Mouse (Mus musculus) limb, embryonic 13.5 days (tissue): Measurements from ENCODE around the gene Hexdc. TPM values are rescaled to one million over a fixed set of nuclear protein-coding genes. Genes with fewer than 3 reads are reported as not detected.

Experiments used
- ATAC-seq: fragments of 200-750 bp; cut with Nextera tagmentation; 2 replicates; pipeline ENCODE4 v1.8.0; 2017; ENCODE audit warnings: low read depth, moderate number of reproducible peaks, moderate TSS enrichment; ENCODE audit not compliant: low FRiP score
- H3K27ac ChIP-seq: fragments of 300-500 bp; sonication (generic); 2 replicates; pipeline ENCODE4 v1.5.1; 2015; ENCODE audit warnings: inconsistent platforms, mild to moderate bottlenecking, moderate library complexity
- H3K27me3 ChIP-seq: fragments of 300-500 bp; sonication (generic); 2 replicates; pipeline ENCODE4 v1.6.1; 2015; ENCODE audit warnings: mild to moderate bottlenecking, inconsistent platforms
- H3K36me3 ChIP-seq: fragments of 300-500 bp; sonication (generic); 2 replicates; pipeline ENCODE4 v1.6.1; 2015; ENCODE audit warnings: inconsistent platforms, mild to moderate bottlenecking, moderate library complexity
- H3K4me1 ChIP-seq: fragments of 300-500 bp; sonication (generic); 2 replicates; pipeline ENCODE4 v1.6.1; 2015; ENCODE audit warnings: inconsistent platforms
- H3K4me2 ChIP-seq: fragments of 300-500 bp; sonication (generic); replicated peaks from 2 replicates; pipeline ENCODE4 v1.6.1; 2015; ENCODE audit warnings: inconsistent platforms, mild to moderate bottlenecking, moderate library complexity
- H3K4me3 ChIP-seq: fragments of 300-500 bp; sonication (generic); 2 replicates; pipeline ENCODE4 v1.5.1; 2015; ENCODE audit warnings: moderate library complexity, mild to moderate bottlenecking, inconsistent platforms
- H3K9ac ChIP-seq: fragments of 300-500 bp; sonication (generic); 2 replicates; pipeline ENCODE4 v1.6.1; 2015; ENCODE audit warnings: mild to moderate bottlenecking, inconsistent platforms
- H3K9me3 ChIP-seq: fragments of 300-500 bp; sonication (generic); 2 replicates; pipeline ENCODE4 v1.6.1; 2016; ENCODE audit warnings: inconsistent platforms
- WGBS: fragments of 180-500 bp; shearing (Covaris S2); methylation state at CpG from one replicate; pipeline ENCODE4 v1.1.7; 2015; 5-methylcytosine and 5-hydroxymethylcytosine counted together
- polyA plus RNA-seq: library from polyadenylated mRNA; unstranded; fragments of >200 nt; fragmentation: Nextera tagmentation; extraction: Ambion mirVana; gene quantifications from 2 replicates; pipeline ENCODE4 v1.2.1, GENCODE M21; 2015

Hexdc gene
- polyA plus RNA-seq, 1 experiment from 2014 or later: 10.4 TPM

DNA sequence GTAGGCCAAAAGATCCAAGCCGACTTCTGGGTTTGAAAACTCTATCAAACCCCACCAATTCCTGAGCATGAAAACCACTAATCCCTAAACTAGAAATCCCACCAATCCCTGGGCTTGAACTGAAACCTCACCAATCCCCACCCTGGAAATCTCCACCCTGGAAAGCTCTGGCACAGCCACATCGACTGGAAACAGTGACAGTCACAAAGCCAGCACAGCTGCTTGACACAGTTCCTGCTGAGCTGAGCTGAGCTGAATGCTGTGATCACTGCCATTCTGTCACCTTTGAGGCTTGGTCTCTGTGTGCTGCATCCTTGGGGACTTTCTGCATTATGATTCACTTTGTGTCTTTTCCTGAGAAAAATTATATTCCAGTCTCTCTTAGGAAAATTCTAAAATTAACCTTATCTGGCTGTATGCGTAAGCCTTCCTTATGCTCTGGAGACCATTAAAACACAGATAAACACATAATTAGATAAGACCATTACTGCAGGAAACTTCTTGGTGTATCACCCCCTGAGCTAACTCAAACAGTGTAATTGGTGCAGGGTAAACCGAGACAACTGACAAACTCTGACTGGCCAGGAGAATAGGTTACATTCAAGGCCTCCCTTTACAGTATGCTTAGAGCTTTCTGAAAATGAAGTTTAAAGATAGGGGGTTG is 27.5 kb downstream of the Hexdc start:
- H3K4me3 ChIP-seq: no peak overlapping the region
- H3K9ac ChIP-seq: no peak overlapping the region
- H3K9me3 ChIP-seq: no peaks in the 10 kb centered on the region
- H3K27ac ChIP-seq: no peak overlapping the region
- 58% methylated on average over 4 of the region's 4 CpGs for WGBS
- no peaks in the 10 kb centered on the region for H3K27me3 ChIP-seq
- H3K36me3 ChIP-seq: peaks cover 6% of the 10 kb centered on the region; the same call in 1 of the 2 replicates
- no peak overlapping the region for H3K4me2 ChIP-seq
- no peak for ATAC-seq
- H3K4me1 ChIP-seq: peaks cover 18% of the 10 kb centered on the region

GRCm38 (mm10) chr11:121232706-121233105 is 28.5 kb downstream of the Hexdc start:
- Histone ChIP-seq H3K4me3 (no peak overlapping the region), H3K9me3 (no peaks in the 10 kb centered on the region), H3K36me3 (no peaks in the 10 kb centered on the region), H3K9ac (no peak overlapping the region), H3K27me3 (no peaks in the 10 kb centered on the region), H3K4me1 (peaks cover 16% of the 10 kb centered on the region), H3K4me2 (no peak overlapping the region), H3K27ac (no peak overlapping the region)
- ATAC-seq: no peak
- 32% methylated on average over 4 of the region's 4 CpGs for WGBS

DNA sequence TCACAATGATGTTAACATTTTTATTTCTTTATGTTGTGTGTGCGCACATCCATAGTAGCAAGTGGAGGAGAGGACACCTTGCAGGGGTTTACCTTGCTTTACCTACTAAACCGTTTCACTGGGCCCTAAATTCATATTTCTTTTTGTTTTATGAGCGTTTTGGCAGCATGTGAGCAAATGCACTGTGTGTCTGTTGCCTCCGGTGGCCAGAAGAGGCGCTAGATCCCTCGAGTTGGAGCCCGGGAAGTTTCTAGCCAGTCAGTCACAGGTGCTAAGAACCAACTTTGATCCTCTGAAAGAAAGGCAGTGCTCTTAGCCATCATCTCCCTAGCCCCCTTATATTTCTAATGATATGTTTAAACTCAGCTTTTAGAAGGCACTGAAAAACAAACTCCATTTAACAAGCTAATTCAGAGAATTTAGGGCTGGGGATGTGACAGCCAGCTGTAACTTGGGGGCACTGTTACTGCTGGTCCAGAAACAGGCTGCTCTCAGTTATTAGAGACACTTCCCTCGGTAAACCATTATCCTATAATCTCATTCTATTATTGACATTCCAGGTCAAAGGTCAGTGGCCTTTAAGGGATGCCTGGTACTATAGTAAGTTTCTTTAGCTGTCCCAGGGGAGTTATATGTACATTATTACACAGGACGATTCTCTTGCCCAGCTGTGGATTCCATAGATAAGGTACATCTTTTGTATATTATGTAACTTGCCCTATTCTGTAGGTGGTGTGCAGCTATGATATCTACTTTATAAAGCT is 31.4 kb downstream of the Hexdc start:
- peak overlapping the region; percentile 98 for H3K27ac ChIP-seq
- ATAC-seq: no peak
- no peaks in the 10 kb centered on the region for H3K27me3 ChIP-seq
- H3K4me3 ChIP-seq: no peak overlapping the region
- peak overlapping the region; percentile 58 for H3K4me2 ChIP-seq
- H3K36me3 ChIP-seq: peaks cover 18% of the 10 kb centered on the region
- no peak overlapping the region for H3K9ac ChIP-seq
- 35% methylated on average over 9 of the region's 9 CpGs for WGBS
- peaks cover 20% of the 10 kb centered on the region for H3K4me1 ChIP-seq
- H3K9me3 ChIP-seq: no peaks in the 10 kb centered on the region

DNA sequence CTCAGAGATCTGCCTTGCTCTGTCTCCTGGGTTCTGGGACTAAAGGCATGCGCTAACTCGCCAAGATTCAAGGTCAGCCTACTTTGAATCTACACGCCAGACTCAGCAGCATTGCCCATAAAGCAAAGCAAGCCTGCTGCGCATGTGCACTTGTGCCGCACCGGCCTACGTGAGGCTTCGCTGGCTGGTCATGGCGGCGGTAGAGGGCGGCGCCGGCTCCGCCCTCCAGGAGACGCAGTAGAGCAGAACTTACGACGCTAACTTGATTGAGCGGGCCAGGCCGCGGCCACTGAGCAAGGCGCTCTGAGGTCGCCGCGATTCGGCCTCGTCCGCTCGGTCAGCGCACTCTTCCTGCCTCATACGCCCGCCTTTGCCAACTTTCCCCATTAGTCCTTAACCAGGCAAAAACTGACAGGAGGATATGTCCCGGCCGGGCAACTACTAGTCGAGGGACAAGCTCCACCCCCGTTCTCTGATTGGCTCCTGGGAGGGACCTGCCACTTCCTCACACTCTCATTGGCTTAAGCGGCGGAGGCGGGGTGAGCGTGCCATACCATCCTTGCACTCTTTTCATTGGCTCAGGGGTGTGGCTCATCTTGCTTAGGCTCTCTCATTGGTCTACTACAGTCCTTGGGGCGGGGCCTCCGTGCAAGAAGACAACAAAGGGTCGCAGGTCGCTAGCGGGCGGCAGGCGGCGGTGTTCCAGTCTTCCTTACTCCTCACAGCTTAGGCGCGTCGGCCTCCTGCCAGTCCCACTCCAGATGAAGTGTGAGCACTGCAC is 32.5 kb downstream of the Hexdc start, which contains the start of gene Narf:
Gene Narf, plus strand, starts transcription at position 690 of the 781 bp plus-strand sequence.
- Histone ChIP-seq H3K4me3 (peak within 1 kb of the TSS; percentile 78), H3K27ac (peak within 1 kb of the TSS; percentile 98), H3K9ac (peak within 1 kb of the TSS; percentile 85), H3K36me3 (peaks cover 27% of the 10 kb centered on the region), H3K4me2 (peak within 1 kb of the TSS; percentile 65), H3K27me3 (no peaks in the 10 kb centered on the region), H3K4me1 (peaks cover 20% of the 10 kb centered on the region), H3K9me3 (no peaks in the 10 kb centered on the region)
- under 1% methylated on average over 50 of the region's 50 CpGs for WGBS
- ATAC-seq: peak; percentile 100

- H3K27ac ChIP-seq: peak overlapping the region; percentile 98
- peaks cover 20% of the 10 kb centered on the region for H3K4me1 ChIP-seq
- no peaks in the 10 kb centered on the region for H3K9me3 ChIP-seq
- 4% methylated on average over 28 of the region's 28 CpGs for WGBS
- H3K4me2 ChIP-seq: peak overlapping the region; percentile 65
- H3K36me3 ChIP-seq: peaks cover 35% of the 10 kb centered on the region
- peak overlapping the region; percentile 78 for H3K4me3 ChIP-seq
- H3K9ac ChIP-seq: peak overlapping the region; percentile 85
- peak; percentile 59 for ATAC-seq
- no peaks in the 10 kb centered on the region for H3K27me3 ChIP-seq
These were observed 33.3 kb downstream of the Hexdc start for GRCm38 (mm10) chr11:121237345-121238128.

DNA sequence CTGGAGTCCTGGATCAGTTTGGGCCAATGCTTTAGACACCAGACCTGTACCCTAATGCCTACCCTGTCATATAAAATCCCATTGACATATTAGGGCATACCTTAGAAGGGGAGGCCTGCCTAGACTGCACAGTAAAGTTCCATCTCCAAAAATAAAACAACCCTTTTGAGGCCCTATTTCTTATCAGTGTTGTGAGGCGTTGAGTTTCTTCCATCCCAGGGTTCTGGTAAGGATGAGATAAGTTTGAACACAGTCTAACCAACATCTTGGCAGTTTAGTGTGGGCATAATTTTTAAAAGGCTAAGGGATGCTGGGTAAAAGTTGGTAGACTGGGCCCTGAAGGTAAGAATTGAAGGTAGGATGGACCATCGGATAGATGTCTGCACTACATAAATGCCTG is 35.4 kb downstream of the Hexdc start:
- peaks cover 20% of the 10 kb centered on the region for H3K4me1 ChIP-seq
- no peak overlapping the region for H3K4me3 ChIP-seq
- ATAC-seq: no peak
- WGBS: 93% methylated on average over 2 of the region's 2 CpGs
- H3K27ac ChIP-seq: no peak overlapping the region
- no peaks in the 10 kb centered on the region for H3K27me3 ChIP-seq
- peaks cover 55% of the 10 kb centered on the region for H3K36me3 ChIP-seq
- H3K9ac ChIP-seq: no peak overlapping the region
- 0 out of 2 replicates have a peak overlapping the region, but pooled peaks have one; percentile 65 for H3K4me2 ChIP-seq
- H3K9me3 ChIP-seq: no peaks in the 10 kb centered on the region

- H3K36me3 ChIP-seq: peaks cover 97% of the 10 kb centered on the region
These were observed 46.0 kb downstream of the Hexdc start for GRCm38 (mm10) chr11:121250196-121250595.

GRCm38 (mm10) chr11:121259160-121260100 is 55.2 kb downstream of the Hexdc start, which contains the start of gene Foxk2:
Gene Foxk2 (plus strand): TSS chr11:121259990.
- Histone ChIP-seq H3K4me2 (peak within 1 kb of the TSS; percentile 93), H3K9ac (peak within 1 kb of the TSS; percentile 98), H3K27ac (peak within 1 kb of the TSS; percentile 76), H3K36me3 (peaks cover 50% of the 10 kb centered on the region), H3K27me3 (no peaks in the 10 kb centered on the region), H3K4me3 (peak within 1 kb of the TSS; percentile 99), H3K4me1 (peaks cover 24% of the 10 kb centered on the region), H3K9me3 (no peaks in the 10 kb centered on the region)
- ATAC-seq: peak; percentile 98
- WGBS: under 1% methylated on average over 78 of the region's 91 CpGs

More at GRCm38 (mm10) chr11:121250196-121250595, 46.0 kb downstream of the Hexdc start:
- Histone ChIP-seq H3K4me1 (no peaks in the 10 kb centered on the region), H3K4me3 (no peak overlapping the region), H3K4me2 (no peak overlapping the region), H3K9me3 (no peaks in the 10 kb centered on the region), H3K27me3 (no peaks in the 10 kb centered on the region), H3K27ac (no peak overlapping the region), H3K9ac (no peak overlapping the region)
- WGBS: 87% methylated on average over 8 of the region's 8 CpGs
- ATAC-seq: no peak

DNA sequence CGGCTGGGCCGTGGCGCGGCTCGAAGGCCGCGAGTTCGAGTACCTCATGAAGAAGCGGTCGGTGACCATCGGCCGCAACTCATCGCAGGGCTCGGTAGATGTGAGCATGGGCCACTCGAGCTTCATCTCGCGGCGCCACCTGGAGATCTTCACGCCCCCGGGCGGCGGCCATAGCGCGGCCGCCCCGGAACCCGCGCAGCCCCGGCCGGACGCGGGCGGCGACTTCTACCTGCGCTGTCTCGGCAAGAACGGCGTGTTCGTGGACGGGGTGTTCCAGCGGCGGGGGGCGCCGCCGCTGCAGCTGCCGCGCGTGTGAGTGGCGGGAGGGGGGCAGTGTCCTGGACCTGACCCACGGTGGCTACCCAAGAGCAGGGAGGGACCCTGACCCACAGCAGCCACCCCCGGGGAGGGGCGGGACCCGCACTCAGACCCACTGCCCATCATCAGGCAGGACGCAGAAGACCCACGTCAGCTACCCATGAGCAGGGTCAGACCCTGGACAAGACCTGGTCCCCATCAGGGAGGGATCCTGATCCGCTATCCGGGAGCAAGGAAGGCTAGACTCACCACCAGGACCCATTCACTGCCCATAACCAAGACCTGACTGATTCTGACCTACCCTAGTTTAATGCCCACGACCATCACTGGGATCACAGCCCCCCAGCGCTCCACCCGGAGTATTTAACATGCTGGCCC is 56.1 kb downstream of the Hexdc start:
- under 1% methylated on average over 52 of the region's 60 CpGs for WGBS
- peaks cover 48% of the 10 kb centered on the region for H3K36me3 ChIP-seq

DNA sequence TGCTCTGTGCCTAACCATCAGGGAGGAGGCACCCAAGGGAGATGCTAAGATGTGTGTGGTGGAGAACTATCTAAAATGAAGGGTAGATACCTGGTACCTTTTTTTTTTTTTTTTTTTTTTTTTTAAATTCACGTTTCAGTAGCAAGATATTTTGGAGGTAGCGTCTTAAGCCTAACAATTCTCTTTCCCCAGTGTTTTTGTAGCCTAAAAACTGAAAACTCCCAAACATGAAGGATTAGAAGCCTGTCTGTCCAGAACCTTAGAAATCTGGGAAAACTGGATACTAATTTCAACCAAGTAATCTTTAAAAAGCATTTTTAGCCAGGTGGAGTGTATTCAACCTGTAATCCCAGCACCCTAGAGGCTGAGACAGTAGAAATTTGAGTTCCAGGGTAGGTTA is 56.8 kb downstream of the Hexdc start:
- Histone ChIP-seq H3K4me2 (peak overlapping the region; percentile 93), H3K36me3 (peaks cover 48% of the 10 kb centered on the region), H3K27ac (no peak overlapping the region), H3K9ac (peak overlapping the region; percentile 98), H3K4me1 (peaks cover 24% of the 10 kb centered on the region), H3K27me3 (no peaks in the 10 kb centered on the region), H3K9me3 (no peaks in the 10 kb centered on the region), H3K4me3 (peak overlapping the region; percentile 99)
- ATAC-seq: no peak
- 44% methylated on average over 2 of the region's 2 CpGs for WGBS

More for the DNA sequence above, 56.1 kb downstream of the Hexdc start:
- ATAC-seq: peak; percentile 10; the same call in 1 of the 2 replicates
- Histone ChIP-seq H3K4me3 (peak overlapping the region; percentile 99), H3K4me1 (peaks cover 24% of the 10 kb centered on the region), H3K27ac (peak overlapping the region; percentile 76), H3K27me3 (no peaks in the 10 kb centered on the region), H3K9me3 (no peaks in the 10 kb centered on the region), H3K9ac (peak overlapping the region; percentile 98), H3K4me2 (peak overlapping the region; percentile 93)
